Mouse (Mus musculus) embryonic facial prominence, embryonic 11.5 days (tissue): ENCODE measurements at regions not wholly inside any gene's neighbourhood (a gene's known extent, or its start where the extent isn't known, plus 50 kb on each side); places are given as distances from the start of the nearest gene placed in this dataset.
A peak's percentile ranks its signal among the peaks of the same experiment; 100 is the strongest.

Experiments used
- ATAC-seq: fragments of 200-750 bp; cut with Nextera tagmentation; replicated peaks from 2 replicates; pipeline ENCODE4 v1.8.0; 2017; ENCODE audit warnings: low read depth; ENCODE audit not compliant: insufficient number of reproducible peaks, low FRiP score, low TSS enrichment
- DNase-seq: peaks from one replicate; pipeline ENCODE4 v3.0.0-alpha.2; 2015; ENCODE audit warnings: low spot score
- H3K27ac ChIP-seq: fragments of 300-500 bp; sonication (generic); replicated peaks from 2 replicates; pipeline ENCODE4 v1.5.1; 2014; ENCODE audit warnings: mild to moderate bottlenecking, low read depth, low read length, control low read depth
- H3K27me3 ChIP-seq: fragments of 300-500 bp; sonication (generic); 2 replicates; pipeline ENCODE4 v1.6.1; 2014; ENCODE audit warnings: mild to moderate bottlenecking, low read length, moderate library complexity, mixed read lengths; ENCODE audit not compliant: control insufficient read depth, insufficient read depth
- H3K36me3 ChIP-seq: fragments of 300-500 bp; sonication (generic); replicated peaks from 2 replicates; pipeline ENCODE4 v1.6.1; 2014; ENCODE audit warnings: low read depth, mild to moderate bottlenecking, low read length, moderate library complexity, mixed read lengths; ENCODE audit not compliant: control insufficient read depth, insufficient read depth
- H3K4me1 ChIP-seq: fragments of 300-500 bp; sonication (generic); 2 replicates; pipeline ENCODE4 v1.6.1; 2014; ENCODE audit warnings: low read length, mixed read lengths; ENCODE audit not compliant: control insufficient read depth, insufficient read depth
- H3K4me2 ChIP-seq: fragments of 300-500 bp; sonication (generic); 2 replicates; pipeline ENCODE4 v1.6.1; 2014; ENCODE audit warnings: low read depth, mild to moderate bottlenecking, control low read depth, low read length, moderate library complexity
- H3K4me3 ChIP-seq: fragments of 300-500 bp; sonication (generic); 2 replicates; pipeline ENCODE4 v1.5.1; 2014; ENCODE audit warnings: low read depth, low read length, control low read depth
- H3K9ac ChIP-seq: fragments of 300-500 bp; sonication (generic); replicated peaks from 2 replicates; pipeline ENCODE4 v1.6.1; 2014; ENCODE audit warnings: mild to moderate bottlenecking, control low read depth, low read length
- H3K9me3 ChIP-seq: fragments of 300-500 bp; sonication (generic); replicated peaks from 2 replicates; pipeline ENCODE4 v1.6.1; 2016; ENCODE audit warnings: mild to moderate bottlenecking, low read length, inconsistent platforms, mixed read lengths; ENCODE audit not compliant: control insufficient read depth
- WGBS: fragments of 180-500 bp; shearing (Covaris S2); extraction: QIAGEN DNeasy Blood & Tissue Kit; methylation state at CpG from one replicate; pipeline ENCODE4 v1.1.7; 2014; 5-methylcytosine and 5-hydroxymethylcytosine counted together

DNA sequence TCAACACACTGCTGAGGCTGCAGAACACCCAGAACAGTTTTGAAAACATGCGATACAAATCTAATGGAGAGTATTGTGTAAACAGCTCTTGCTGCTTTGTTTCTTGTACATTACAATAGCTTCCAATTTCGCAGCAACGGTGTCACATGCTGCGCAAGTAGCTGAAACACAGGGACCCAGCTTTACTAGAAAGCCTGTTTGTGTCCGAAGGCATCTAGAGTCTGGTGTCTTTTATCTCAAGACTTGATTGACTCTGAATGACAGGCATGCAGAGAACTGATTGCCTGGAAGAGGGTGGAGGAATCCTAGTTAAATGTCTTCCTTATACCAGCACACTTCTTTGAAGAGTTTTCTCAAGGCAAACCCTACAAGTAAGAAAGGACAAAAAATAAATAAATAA, 66.1 kb upstream of the Fgf10 start:
- Histone ChIP-seq H3K4me2 (no peak overlapping the region), H3K36me3 (no peaks in the 10 kb centered on the region), H3K4me1 (no peaks in the 10 kb centered on the region), H3K27ac (no peak overlapping the region), H3K27me3 (no peaks in the 10 kb centered on the region), H3K4me3 (no peak overlapping the region), H3K9me3 (no peaks in the 10 kb centered on the region), H3K9ac (no peak overlapping the region)
- ATAC-seq (no peak), DNase-seq (no peak)
- WGBS: 51% methylated on average over 5 of the region's 5 CpGs

- H3K9me3 ChIP-seq: no peaks in the 10 kb centered on the region
- DNase-seq (peak; percentile 26), ATAC-seq (no peak)
- H3K4me2 ChIP-seq: no peak overlapping the region
- H3K9ac ChIP-seq: no peak overlapping the region
- 78% methylated on average over 5 of the region's 5 CpGs for WGBS
- no peaks in the 10 kb centered on the region for H3K27me3 ChIP-seq
- no peaks in the 10 kb centered on the region for H3K4me1 ChIP-seq
- no peak overlapping the region for H3K4me3 ChIP-seq
- no peaks in the 10 kb centered on the region for H3K36me3 ChIP-seq
- no peak overlapping the region for H3K27ac ChIP-seq
These were observed 72.7 kb upstream of the Fgf10 start for GRCm38 (mm10) chr13:118596856-118597255.

DNA sequence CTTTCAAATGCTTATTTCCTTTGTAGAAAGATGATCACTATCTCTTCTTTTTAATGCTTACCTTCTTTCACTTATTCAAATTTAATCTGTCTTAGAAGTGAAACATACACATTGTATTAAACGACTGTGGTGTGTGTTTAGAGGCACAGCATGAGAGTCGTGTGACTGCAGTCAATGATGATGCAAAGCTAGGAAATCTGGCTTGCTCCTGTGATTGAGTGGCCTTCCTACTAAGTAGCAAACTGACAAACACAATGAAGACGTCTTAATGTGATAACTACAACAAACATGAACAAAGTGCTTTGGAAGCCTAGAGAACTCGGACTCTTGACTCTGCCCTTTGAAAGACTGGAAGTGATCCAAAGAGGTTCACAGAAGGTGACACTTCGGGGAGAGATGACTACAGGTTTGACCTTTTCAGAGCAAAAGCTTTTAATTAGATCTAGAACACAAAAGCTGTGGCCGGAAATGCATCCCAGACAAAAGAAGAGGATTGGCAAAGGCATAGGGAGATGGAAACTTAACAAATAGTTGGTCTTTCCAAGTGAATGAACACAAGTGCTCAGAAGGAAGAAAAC, 73.3 kb upstream of the Fgf10 start:
- WGBS: 55% methylated on average over 6 of the region's 6 CpGs
- H3K4me1 ChIP-seq: no peaks in the 10 kb centered on the region
- H3K27ac ChIP-seq: no peak overlapping the region
- ATAC-seq (no peak), DNase-seq (no peak)
- no peaks in the 10 kb centered on the region for H3K9me3 ChIP-seq
- no peak overlapping the region for H3K9ac ChIP-seq
- H3K4me3 ChIP-seq: no peak overlapping the region
- H3K36me3 ChIP-seq: no peaks in the 10 kb centered on the region
- no peaks in the 10 kb centered on the region for H3K27me3 ChIP-seq
- no peak overlapping the region for H3K4me2 ChIP-seq

DNA sequence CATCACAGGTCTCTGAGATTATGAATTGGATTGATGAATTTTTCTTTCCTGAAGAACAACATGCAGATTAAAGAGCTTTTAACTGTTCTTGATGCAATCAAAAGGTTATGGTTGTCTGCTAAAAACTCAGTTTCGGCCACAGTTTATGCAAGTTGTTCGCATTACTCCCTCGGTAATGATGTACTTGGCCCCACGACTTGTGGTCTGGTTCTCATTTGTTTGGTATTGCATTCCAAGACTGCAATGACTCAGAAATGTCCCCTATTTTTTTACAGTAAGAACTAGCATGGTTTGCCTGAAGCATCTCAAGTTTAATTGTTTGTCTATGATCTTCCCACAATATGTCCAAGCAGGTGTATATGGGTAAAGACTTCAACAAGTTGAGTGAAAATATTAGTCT, 77.5 kb upstream of the Fgf10 start:
- H3K27ac ChIP-seq: no peak overlapping the region
- H3K4me3 ChIP-seq: no peak overlapping the region

DNA sequence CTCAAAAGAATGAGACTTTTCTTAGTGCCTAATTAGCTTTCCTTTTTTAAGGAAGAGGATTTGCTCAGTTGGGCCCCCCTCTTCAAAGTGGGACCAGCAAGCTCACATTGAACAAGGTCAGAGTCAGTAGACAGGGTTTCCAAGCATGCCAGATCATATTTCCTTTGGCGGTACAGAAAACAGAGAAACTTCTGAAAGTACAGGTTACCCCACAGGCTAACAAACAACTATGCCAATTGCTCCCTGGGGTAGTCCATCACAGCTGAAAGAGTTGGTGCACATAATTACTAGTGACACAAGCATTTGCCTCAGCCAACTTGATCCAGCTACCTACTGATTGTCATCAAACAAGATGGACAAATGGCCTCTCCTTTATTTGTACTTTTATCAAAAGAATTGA, 97.0 kb upstream of the Fgf10 start:
- no peaks in the 10 kb centered on the region for H3K9me3 ChIP-seq
- H3K27me3 ChIP-seq: no peaks in the 10 kb centered on the region
- H3K36me3 ChIP-seq: no peaks in the 10 kb centered on the region
- no peak overlapping the region for H3K4me3 ChIP-seq
- no peak overlapping the region for H3K9ac ChIP-seq
- no peak overlapping the region for H3K4me2 ChIP-seq
- DNase-seq (peak; percentile 44), ATAC-seq (peak; percentile 72)
- H3K27ac ChIP-seq: no peak overlapping the region
- 6% methylated on average over 1 of the region's 1 CpGs for WGBS
- no peaks in the 10 kb centered on the region for H3K4me1 ChIP-seq

More for the DNA sequence above, 77.5 kb upstream of the Fgf10 start:
- DNase-seq: peak; percentile 59
- H3K9ac ChIP-seq: no peak overlapping the region
- H3K4me1 ChIP-seq: no peaks in the 10 kb centered on the region
- no peaks in the 10 kb centered on the region for H3K36me3 ChIP-seq
- ATAC-seq: no peak
- H3K4me2 ChIP-seq: no peak overlapping the region
- 57% methylated on average over 4 of the region's 4 CpGs for WGBS
- no peaks in the 10 kb centered on the region for H3K27me3 ChIP-seq
- no peaks in the 10 kb centered on the region for H3K9me3 ChIP-seq

GRCm38 (mm10) chr13:118565219-118565833, 104.3 kb upstream of the Fgf10 start:
- DNase-seq: no peak
- H3K4me1 ChIP-seq: no peaks in the 10 kb centered on the region
- no peaks in the 10 kb centered on the region for H3K27me3 ChIP-seq
- no peak overlapping the region for H3K9ac ChIP-seq
- no peak overlapping the region for H3K4me3 ChIP-seq
- no peaks in the 10 kb centered on the region for H3K9me3 ChIP-seq
- H3K4me2 ChIP-seq: no peak overlapping the region
- no peak overlapping the region for H3K27ac ChIP-seq
- ATAC-seq: no peak
- H3K36me3 ChIP-seq: no peaks in the 10 kb centered on the region

DNA sequence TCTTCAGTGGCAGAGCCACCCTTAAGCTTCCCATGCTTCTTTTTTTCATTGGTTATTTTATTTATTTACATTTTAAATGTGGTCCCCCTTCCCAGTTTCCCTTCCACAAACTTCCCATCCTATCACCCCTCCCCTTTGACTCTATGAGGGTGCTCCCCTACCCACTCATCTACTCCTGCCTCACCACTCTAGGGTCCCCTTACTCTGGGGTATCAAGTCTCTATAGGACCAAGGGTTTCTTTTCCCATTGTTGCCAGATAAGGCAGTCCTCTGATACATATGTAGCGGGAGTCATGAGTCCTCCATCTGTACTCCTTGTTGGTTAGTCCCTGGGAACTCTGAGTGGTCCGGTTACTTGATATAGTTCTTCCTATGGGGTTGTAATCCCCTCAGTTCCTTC, 110.6 kb upstream of the Fgf10 start:
- no peak for ATAC-seq
- Histone ChIP-seq H3K27ac (no peak overlapping the region), H3K4me1 (no peaks in the 10 kb centered on the region), H3K4me3 (no peak overlapping the region), H3K4me2 (no peak overlapping the region), H3K36me3 (no peaks in the 10 kb centered on the region), H3K27me3 (no peaks in the 10 kb centered on the region), H3K9me3 (no peaks in the 10 kb centered on the region), H3K9ac (no peak overlapping the region)
- WGBS: 88% methylated on average over 2 of the region's 2 CpGs
- no peak for DNase-seq

DNA sequence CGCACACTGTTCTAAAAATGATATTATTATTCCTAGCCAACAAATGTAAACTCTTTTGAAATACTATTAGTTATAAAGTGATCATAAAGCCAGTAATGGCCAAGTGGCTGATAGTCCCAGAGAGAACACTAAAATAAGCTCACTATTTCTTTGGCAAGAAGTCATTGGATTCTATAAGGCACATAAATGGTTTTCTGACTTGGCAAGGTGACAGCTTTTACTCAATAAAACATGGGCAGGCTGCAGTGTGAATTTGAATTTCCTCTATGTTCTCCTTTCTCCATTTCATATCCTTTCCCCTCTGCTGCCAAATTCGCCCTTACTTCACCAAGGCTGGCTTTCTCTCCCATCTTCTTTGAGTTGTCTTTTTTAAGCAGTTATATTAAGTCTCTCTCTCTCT, 117.6 kb upstream of the Fgf10 start:
- Histone ChIP-seq H3K36me3 (no peaks in the 10 kb centered on the region), H3K4me3 (no peak overlapping the region), H3K9me3 (no peaks in the 10 kb centered on the region), H3K27ac (no peak overlapping the region), H3K27me3 (no peaks in the 10 kb centered on the region), H3K4me1 (no peaks in the 10 kb centered on the region), H3K9ac (no peak overlapping the region), H3K4me2 (no peak overlapping the region)
- DNase-seq (no peak), ATAC-seq (no peak)
- WGBS: 69% methylated on average over 2 of the region's 2 CpGs
